Mouse (Mus musculus) lung, adult 10 weeks (tissue): ENCODE measurements around the gene Slco1b2. TPM values are rescaled to one million over a fixed set of nuclear protein-coding genes. Genes with fewer than 3 reads are reported as not detected.

Source experiments
- polyA plus RNA-seq: library from polyadenylated mRNA; stranded (reverse); fragments of 350-450 nt; fragmentation: Illumina TruSeq; extraction: RNeasy Lipid Tissue Mini Kit (QIAGEN cat#74804); gene quantifications from one replicate; pipeline ENCODE4 v1.2.3, GENCODE M21; 2014; ENCODE audit warnings: low read depth, low replicate concordance; ENCODE audit not compliant: insufficient read depth

Gene Slco1b2
- not detected for polyA plus RNA-seq

DNA sequence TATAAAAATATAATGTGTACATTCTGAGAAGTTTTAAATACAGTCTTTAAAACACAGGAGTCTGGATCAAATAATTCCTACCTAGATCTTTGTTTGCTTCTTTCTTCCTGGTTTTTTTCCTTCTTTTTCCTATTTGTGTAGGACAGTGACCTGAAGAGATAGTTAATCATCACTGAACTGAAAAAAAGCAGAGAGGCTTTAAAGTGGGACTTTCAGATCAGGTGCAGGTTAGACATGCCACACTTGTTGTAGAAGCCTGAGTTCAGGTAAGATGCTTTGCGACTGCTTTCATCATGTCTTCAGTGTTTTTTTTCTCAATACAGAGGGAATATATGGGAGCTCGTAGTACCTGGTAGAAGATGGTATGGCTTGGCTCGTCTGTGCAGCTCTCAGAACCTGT is at the start of gene Slco1b2:
Slco1b2 (plus strand) TSS at position 228 of the 400 bp plus-strand sequence.

Other genes starting within 250 kb of the Slco1b2 start
- gene Slco1c1, start 105.2 kb upstream of the Slco1b2 start, polyA plus RNA-seq, result 0.12 TPM
- gene Gm5724, start 144.3 kb downstream of the Slco1b2 start, polyA plus RNA-seq, result not detected
- not detected for gene Slco1a4, start 226.7 kb downstream of the Slco1b2 start, polyA plus RNA-seq